Mouse (Mus musculus) olfactory bulb, adult 2 months (tissue): ENCODE measurements at regions not wholly inside any gene's neighbourhood (a gene's known extent, or its start where the extent isn't known, plus 50 kb on each side); places are given as distances from the start of the nearest gene placed in this dataset.

ENCODE experiments used
- CTCF ChIP-seq: fragments of 200-500 bp; IDR thresholded peaks from 2 replicates; pipeline ENCODE4 v1.5.1; 2012; ENCODE audit warnings: low read depth, mild to moderate bottlenecking, low read length, moderate library complexity; ENCODE audit not compliant: insufficient read depth
- POLR2A ChIP-seq: fragments of 200-500 bp; IDR thresholded peaks from 2 replicates; pipeline ENCODE4 v1.6.1; 2012; ENCODE audit warnings: mild to moderate bottlenecking, low read depth, low read length, moderate library complexity; ENCODE audit not compliant: insufficient read depth

DNA sequence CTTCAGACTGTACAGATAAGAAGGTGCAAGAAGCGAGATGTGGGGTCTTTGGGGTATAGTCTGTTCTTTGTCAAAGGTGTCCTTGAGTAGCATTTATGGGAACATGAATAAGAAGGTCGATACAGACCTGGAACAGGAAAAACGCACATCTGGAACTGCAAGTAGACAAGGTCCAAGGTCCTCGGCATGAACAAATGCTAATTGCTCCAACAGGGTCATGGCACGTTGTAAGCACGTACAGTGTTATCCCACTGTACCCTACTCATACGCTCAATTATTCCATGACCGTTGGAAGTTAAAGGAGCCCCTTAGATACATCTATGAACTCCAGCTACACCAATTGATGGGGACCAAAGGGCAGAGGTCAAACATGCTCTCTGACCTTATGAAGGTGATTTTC is 244.1 kb downstream of the Setd4 start:
- TF ChIP-seq POLR2A (no peak), CTCF (no peak)
